Mouse (Mus musculus) right cerebral cortex, postnatal 25 days (tissue): ENCODE measurements around the gene Kctd12.

Experiments
- DNase-seq: peaks from one replicate; pipeline ENCODE4 v3.0.0; 2022

Kctd12 gene

GRCm38 (mm10) chr14:102953511-102953910, 28.9 kb downstream of the Kctd12 start:
- no peak for DNase-seq

- DNase-seq, result no peak
These were observed 30.5 kb downstream of the Kctd12 start for GRCm38 (mm10) chr14:102951974-102952373.

GRCm38 (mm10) chr14:102947796-102948195, 34.6 kb downstream of the Kctd12 start:
- DNase-seq, result no peak

GRCm38 (mm10) chr14:102942222-102942843, 40.1 kb downstream of the Kctd12 start:
- no peak for DNase-seq

- DNase-seq, result peak; percentile 11
These were observed 47.6 kb downstream of the Kctd12 start for GRCm38 (mm10) chr14:102934878-102935277.

GRCm38 (mm10) chr14:102930933-102931332, 51.5 kb downstream of the Kctd12 start:
- DNase-seq, result no peak

- no peak for DNase-seq
These were observed 52.9 kb downstream of the Kctd12 start for GRCm38 (mm10) chr14:102929545-102929944.

- DNase-seq, result no peak
These were observed 54.5 kb downstream of the Kctd12 start for GRCm38 (mm10) chr14:102927847-102928466.
